Mouse (Mus musculus): ENCODE measurements around the gene Gstt3. TPM values are rescaled to one million over a fixed set of nuclear protein-coding genes. Genes with fewer than 3 reads are reported as not detected.

The Gstt3 gene
- polyA plus RNA-seq, 1 experiment from 2014 or later = 4.2 TPM

DNA sequence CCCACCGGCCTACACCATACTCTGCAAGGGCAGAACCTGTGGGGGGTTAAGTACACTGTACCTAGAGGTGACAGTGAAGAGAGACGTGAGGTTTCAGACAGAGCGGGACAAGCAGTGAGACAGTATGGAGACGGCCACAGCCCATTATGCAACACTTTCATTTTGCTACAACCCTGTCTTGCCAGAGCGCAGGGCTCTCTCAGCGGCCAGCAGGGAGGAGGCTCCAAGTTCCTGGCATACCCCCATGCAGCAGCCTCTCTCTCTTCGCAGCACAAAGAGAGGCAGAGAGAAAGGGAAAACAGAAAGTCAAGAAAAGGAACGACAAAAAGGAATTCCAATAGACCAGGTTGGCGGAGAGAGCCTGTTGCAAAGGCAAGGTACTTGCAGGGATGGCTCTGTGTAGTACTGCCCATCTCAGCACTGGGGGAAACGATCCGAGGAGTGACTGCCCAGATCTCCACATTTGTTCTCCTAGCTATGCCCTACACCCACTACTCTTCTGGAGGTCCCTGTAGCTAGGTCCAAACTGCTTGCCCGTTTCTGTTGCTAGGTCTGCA lies 16.5 kb upstream of the Gstt3 start:
- peak; percentile 41 for DNase-seq (ENCODE audit: low spot score)
- 1% methylated on average over 12 of the region's 12 CpGs for WGBS
- Histone ChIP-seq H3K27me3 (ENCODE audit: low read depth, poor library complexity, severe bottlenecking) (peaks cover 24% of the 10 kb centered on the region), H3K4me1 (peaks cover 29% of the 10 kb centered on the region), H3K4me3 (peak overlapping the region; percentile 52), H3K36me3 (no peaks in the 10 kb centered on the region), H3K27ac (peak overlapping the region; percentile 39; the same call in 1 of the 2 replicates), H3K9me3 (replicated peaks) (no peaks in the 10 kb centered on the region)

DNA sequence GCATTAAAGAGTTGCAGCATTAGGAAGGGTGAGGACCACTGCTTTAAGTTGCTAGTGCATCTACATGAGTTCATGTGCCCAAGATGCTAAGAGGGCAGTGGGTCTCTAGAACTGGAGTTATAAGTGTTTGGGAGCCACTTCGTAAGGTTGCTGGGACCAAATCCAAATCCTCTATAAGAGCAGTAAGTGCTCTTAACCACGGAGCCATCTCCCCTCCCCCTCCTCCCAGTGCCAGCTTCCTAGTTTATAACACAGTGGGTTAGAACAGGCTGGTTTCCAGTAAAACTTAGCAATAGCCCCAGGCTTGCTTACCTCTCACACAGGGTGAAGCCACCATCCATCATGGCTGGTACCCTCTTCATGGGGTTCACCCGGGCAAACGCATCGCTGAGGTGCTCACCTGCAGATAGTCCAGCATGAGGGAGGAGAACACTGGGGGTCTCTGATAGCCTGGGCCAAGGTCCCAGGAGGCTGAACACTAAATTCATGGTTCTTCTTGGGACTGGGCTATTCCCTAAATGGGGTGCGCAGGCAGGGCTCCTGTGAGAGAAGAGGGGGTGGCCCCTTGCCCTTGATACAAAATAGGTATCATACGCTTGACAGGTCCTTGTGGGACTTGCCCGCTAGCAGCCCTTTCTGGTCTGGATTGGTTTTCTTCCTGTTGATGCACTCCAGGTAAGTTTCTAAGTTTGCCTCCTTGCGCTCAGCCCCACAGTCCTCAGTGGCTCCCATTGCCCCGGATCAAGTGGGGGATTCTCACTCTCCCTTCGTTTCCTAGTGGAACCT lies 15.7 kb upstream of the Gstt3 start:
- Histone ChIP-seq H3K27ac (peak overlapping the region; percentile 39; the same call in 1 of the 2 replicates), H3K9me3 (replicated peaks) (no peaks in the 10 kb centered on the region)

GRCm38 (mm10) chr10:75794880-75795279 lies 13.7 kb upstream of the Gstt3 start:
- WGBS = 35% methylated on average over 3 of the region's 3 CpGs
- DNase-seq (ENCODE audit: low spot score) = no peak

More for the DNA sequence above, 15.7 kb upstream of the Gstt3 start:
- Histone ChIP-seq H3K4me1 (peaks cover 29% of the 10 kb centered on the region), H3K27me3 (ENCODE audit: low read depth, poor library complexity, severe bottlenecking) (peaks cover 24% of the 10 kb centered on the region), H3K4me3 (peak overlapping the region; percentile 52), H3K36me3 (no peaks in the 10 kb centered on the region)
- DNase-seq (ENCODE audit: low spot score) = no peak
- 51% methylated on average over 11 of the region's 11 CpGs for WGBS

DNA sequence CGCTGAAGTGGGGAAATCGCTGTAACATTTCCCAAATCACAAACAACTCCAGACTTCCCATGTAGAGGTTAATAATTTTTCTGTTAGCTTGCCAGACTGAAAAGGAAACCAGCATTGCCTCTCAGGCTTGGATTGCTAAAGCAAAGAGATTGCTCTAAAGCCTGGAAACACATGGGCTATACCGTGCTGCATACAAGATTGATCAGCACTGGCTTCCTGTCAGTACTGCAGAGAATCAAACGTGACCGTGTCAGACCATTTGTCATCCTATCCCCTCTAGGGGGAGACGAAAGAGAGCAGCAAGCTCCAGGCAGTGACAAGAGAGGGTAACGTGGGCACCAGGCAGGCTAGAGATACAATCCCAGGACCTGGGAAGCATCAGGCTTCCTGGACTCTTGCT lies 9.6 kb upstream of the Gstt3 start:
- WGBS = 20% methylated on average over 7 of the region's 7 CpGs
- H3K4me3 ChIP-seq = no peak overlapping the region
- no peaks in the 10 kb centered on the region for H3K27me3 ChIP-seq (ENCODE audit: low read depth, poor library complexity, severe bottlenecking)
- H3K9me3 ChIP-seq (replicated peaks) = no peaks in the 10 kb centered on the region
- peaks cover 17% of the 10 kb centered on the region for H3K4me1 ChIP-seq
- no peak for DNase-seq (ENCODE audit: low spot score)
- H3K36me3 ChIP-seq = no peaks in the 10 kb centered on the region
- no peak overlapping the region for H3K27ac ChIP-seq

More at GRCm38 (mm10) chr10:75794880-75795279, 13.7 kb upstream of the Gstt3 start:
- H3K36me3 ChIP-seq = no peaks in the 10 kb centered on the region
- no peak overlapping the region for H3K4me3 ChIP-seq
- peaks cover 24% of the 10 kb centered on the region for H3K27me3 ChIP-seq (ENCODE audit: low read depth, poor library complexity, severe bottlenecking)
- peaks cover 34% of the 10 kb centered on the region for H3K4me1 ChIP-seq
- peak overlapping the region; percentile 50 for H3K27ac ChIP-seq
- H3K9me3 ChIP-seq (replicated peaks) = no peaks in the 10 kb centered on the region

DNA sequence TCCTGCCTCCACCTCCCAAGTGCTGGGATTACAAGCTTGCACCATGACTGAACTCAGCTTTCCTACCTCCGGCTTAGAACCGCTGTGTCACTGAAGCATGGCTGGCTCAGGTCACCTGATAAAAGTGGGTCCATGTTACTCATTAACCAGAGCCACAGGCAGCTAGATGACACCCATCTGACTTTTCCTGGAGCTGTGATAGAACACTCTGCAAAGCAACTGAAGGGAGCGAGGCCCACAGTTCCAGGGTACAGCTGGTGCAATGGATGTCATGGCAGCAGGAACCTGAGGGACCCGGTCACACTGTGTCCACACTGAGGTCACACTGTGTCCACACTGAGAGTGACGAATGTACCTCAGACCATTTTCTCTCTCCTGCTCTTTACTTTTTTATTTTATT lies 8.6 kb upstream of the Gstt3 start:
- WGBS = 91% methylated on average over 5 of the region's 5 CpGs
- H3K9me3 ChIP-seq (replicated peaks) = no peaks in the 10 kb centered on the region
- H3K4me1 ChIP-seq = peaks cover 10% of the 10 kb centered on the region
- H3K27ac ChIP-seq = no peak overlapping the region
- DNase-seq (ENCODE audit: low spot score) = no peak
- no peaks in the 10 kb centered on the region for H3K36me3 ChIP-seq
- no peaks in the 10 kb centered on the region for H3K27me3 ChIP-seq (ENCODE audit: low read depth, poor library complexity, severe bottlenecking)
- no peak overlapping the region for H3K4me3 ChIP-seq

- 81% methylated on average over 6 of the region's 6 CpGs for WGBS
- DNase-seq (ENCODE audit: low spot score) = no peak
- Histone ChIP-seq H3K9me3 (replicated peaks) (no peaks in the 10 kb centered on the region), H3K27ac (no peak overlapping the region), H3K4me1 (peaks cover 5% of the 10 kb centered on the region; the same call in 1 of the 2 replicates), H3K36me3 (no peaks in the 10 kb centered on the region), H3K27me3 (ENCODE audit: low read depth, poor library complexity, severe bottlenecking) (no peaks in the 10 kb centered on the region), H3K4me3 (no peak overlapping the region)
Observed at GRCm38 (mm10) chr10:75789081-75789735, 8.0 kb upstream of the Gstt3 start.

GRCm38 (mm10) chr10:75788277-75788676 lies 7.1 kb upstream of the Gstt3 start:
- no peaks in the 10 kb centered on the region for H3K27me3 ChIP-seq (ENCODE audit: low read depth, poor library complexity, severe bottlenecking)
- WGBS = 95% methylated on average over 8 of the region's 8 CpGs
- peaks cover 5% of the 10 kb centered on the region; the same call in 1 of the 2 replicates for H3K4me1 ChIP-seq
- DNase-seq (ENCODE audit: low spot score) = no peak
- no peaks in the 10 kb centered on the region for H3K9me3 ChIP-seq (replicated peaks)
- H3K36me3 ChIP-seq = no peaks in the 10 kb centered on the region
- H3K4me3 ChIP-seq = no peak overlapping the region
- no peak overlapping the region for H3K27ac ChIP-seq

GRCm38 (mm10) chr10:75785442-75785841 lies 4.2 kb upstream of the Gstt3 start:
- no peak overlapping the region for H3K4me3 ChIP-seq
- no peaks in the 10 kb centered on the region for H3K36me3 ChIP-seq
- peaks cover 9% of the 10 kb centered on the region for H3K4me1 ChIP-seq
- no peaks in the 10 kb centered on the region for H3K9me3 ChIP-seq (replicated peaks)
- H3K27ac ChIP-seq = no peak overlapping the region
- 76% methylated on average over 1 of the region's 1 CpGs for WGBS
- peaks cover 19% of the 10 kb centered on the region for H3K27me3 ChIP-seq (ENCODE audit: low read depth, poor library complexity, severe bottlenecking)
- no peak for DNase-seq (ENCODE audit: low spot score)

DNA sequence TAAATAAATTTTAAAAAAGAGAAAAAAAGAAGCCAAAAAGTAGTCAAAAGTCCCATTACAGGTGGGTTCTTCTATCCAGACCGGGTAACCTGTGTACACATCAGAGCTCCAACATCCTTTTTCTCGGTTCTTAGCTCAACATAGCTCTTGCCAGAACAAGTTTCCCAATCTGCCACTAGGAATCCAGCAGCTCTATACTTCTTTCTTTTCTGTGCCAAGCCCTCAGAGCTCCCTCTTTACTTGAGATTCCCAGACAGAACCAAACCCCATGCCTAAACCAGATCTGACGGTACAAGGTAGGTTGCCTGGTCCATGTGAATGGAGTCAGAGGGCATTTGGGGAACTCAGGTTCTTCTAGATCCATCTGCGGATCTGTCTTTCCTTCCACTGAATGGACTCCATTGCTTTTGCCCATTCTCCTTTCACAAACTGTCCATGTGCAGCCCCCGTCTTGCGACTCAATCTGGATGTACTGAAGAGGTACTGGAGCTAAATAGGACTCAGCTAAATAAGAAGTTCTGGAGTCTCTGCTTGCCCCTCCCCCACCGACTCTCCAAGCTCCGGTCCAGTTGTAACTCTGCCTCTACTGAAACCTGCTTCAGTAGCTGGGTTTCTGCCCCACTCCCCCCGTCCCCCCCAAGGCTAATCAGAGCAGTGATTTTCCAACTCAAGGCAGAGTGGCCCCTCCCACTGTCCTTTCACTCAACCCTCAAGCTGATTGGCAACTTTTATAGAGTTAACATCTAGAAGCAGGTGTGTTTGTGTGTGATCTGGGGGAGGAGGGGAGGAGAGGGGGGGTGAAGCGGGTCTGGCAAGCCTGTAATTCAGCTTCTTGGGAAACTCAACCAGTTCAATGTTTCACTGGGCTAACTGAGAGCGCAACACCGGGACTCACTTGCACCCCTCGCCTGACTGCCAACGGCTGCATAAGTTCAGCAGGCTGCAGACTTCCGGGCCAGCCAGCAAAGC lies 1.7 kb downstream of the Gstt3 start:
- Histone ChIP-seq H3K4me1 (peaks cover 21% of the 10 kb centered on the region), H3K27me3 (ENCODE audit: low read depth, poor library complexity, severe bottlenecking) (peaks cover 39% of the 10 kb centered on the region), H3K9me3 (replicated peaks) (no peaks in the 10 kb centered on the region), H3K36me3 (no peaks in the 10 kb centered on the region), H3K27ac (no peak overlapping the region), H3K4me3 (peak overlapping the region; percentile 61)
- DNase-seq (ENCODE audit: low spot score) = no peak
- WGBS = 43% methylated on average over 15 of the region's 15 CpGs

DNA sequence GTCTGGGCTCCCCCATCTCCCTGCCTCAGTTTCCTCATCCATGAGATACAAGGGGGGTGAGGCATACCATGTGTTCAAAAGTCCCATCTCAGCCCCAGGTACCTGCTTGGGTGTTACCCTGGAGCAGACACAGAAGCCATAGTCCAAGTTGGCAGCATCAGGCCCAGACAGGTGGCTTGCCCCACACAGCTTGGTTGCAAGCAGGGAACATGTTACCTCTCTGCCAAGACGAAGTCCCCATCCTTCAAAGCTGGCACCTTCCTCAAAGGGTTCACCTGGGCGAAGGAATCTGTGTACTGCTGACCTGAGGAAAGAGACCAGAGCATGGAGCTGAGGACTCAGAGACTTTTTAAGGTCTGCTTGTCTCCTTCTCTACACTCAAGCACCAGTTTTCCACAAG lies 3.3 kb downstream of the Gstt3 start:
- Histone ChIP-seq H3K27me3 (ENCODE audit: low read depth, poor library complexity, severe bottlenecking) (peaks cover 39% of the 10 kb centered on the region), H3K9me3 (replicated peaks) (no peaks in the 10 kb centered on the region), H3K4me1 (peaks cover 27% of the 10 kb centered on the region), H3K4me3 (no peak overlapping the region), H3K27ac (no peak overlapping the region), H3K36me3 (no peaks in the 10 kb centered on the region)
- 88% methylated on average over 2 of the region's 2 CpGs for WGBS
- DNase-seq (ENCODE audit: low spot score) = no peak

- H3K4me1 ChIP-seq = peaks cover 35% of the 10 kb centered on the region
- H3K9me3 ChIP-seq (replicated peaks) = no peaks in the 10 kb centered on the region
- peaks cover 27% of the 10 kb centered on the region for H3K27me3 ChIP-seq (ENCODE audit: low read depth, poor library complexity, severe bottlenecking)
- 89% methylated on average over 6 of the region's 6 CpGs for WGBS
- no peak overlapping the region for H3K4me3 ChIP-seq
- no peak overlapping the region for H3K27ac ChIP-seq
- no peaks in the 10 kb centered on the region for H3K36me3 ChIP-seq
- DNase-seq (ENCODE audit: low spot score) = no peak
Observed at GRCm38 (mm10) chr10:75776562-75776961, 4.7 kb downstream of the Gstt3 start.

- no peak overlapping the region for H3K27ac ChIP-seq
- H3K36me3 ChIP-seq = no peaks in the 10 kb centered on the region
- no peak overlapping the region for H3K4me3 ChIP-seq
- peaks cover 11% of the 10 kb centered on the region for H3K27me3 ChIP-seq (ENCODE audit: low read depth, poor library complexity, severe bottlenecking)
- DNase-seq (ENCODE audit: low spot score) = no peak
- H3K9me3 ChIP-seq (replicated peaks) = no peaks in the 10 kb centered on the region
- 93% methylated on average over 9 of the region's 9 CpGs for WGBS
- peaks cover 18% of the 10 kb centered on the region for H3K4me1 ChIP-seq
Observed at GRCm38 (mm10) chr10:75774587-75774986, 6.6 kb downstream of the Gstt3 start.
